12 mouse cellular contexts compared by ENCODE assay signal in the genomic region with DNA sequence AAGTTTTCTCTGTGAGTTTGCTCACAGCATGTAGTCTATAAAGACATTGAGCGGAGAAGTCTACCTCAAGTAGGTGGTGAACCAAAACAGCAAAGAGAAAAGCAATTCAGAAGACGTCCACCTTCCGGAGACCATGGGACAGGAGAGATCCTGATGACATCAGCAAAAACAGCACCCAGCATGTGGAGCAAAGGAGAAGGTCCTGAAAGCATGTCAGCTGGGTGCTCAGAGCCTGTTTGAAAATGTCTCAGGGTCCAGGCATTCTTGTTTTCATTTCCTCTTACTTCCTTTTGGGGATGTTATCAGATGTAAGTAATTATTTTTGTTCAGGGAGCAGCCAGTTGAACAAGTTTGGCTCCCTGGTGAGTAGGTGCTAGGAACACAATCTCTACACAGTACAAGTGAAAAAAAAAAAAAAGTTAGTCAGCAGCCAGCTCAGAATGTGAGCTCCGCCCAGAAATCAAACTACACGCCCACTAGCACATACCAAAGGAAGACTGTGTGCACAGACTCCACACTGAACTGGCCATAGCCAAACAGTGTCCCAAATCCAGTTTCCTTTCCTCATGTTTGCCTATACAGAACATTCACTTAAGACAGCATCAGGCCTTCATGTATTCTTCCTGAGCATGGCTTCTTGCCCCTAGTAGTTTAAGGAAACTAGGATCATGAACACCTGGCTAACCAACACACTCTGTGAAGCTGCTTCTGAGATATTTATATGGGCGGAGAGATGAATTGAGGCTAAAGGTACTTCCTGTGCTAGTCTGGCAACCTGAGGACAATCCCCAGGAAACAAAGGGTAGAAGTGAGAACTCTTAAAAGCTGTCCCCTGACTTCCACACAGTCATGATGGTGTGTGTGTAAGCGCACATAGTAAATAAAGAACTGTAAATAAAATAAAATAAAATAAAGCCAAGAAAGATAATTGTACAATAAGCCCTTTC. TPM values are rescaled to one million over a fixed set of nuclear protein-coding genes. Genes with fewer than 3 reads are reported as not detected.
DNase-seq lines count a peak whose midpoint lies in the region; ATAC-seq and TF ChIP-seq lines count a peak whose summit lies in the region.
"Had no signal": no experiment of that assay in that cellular context is flagged by ENCODE, and none has a peak within 500 bp of the region (broad histone marks: within the 10 kb centered on the region; RNA-seq: fewer than 3 reads in every experiment).

No protein-coding gene starts in this region.

- no peak for DNase-seq in lung, adult 2 months
- no peak for DNase-seq in cerebellum, adult 2 months
- no peak for DNase-seq in gastrocnemius, postnatal 4 days (ENCODE audit: low spot score in 2 of 2)
- no peak for DNase-seq in MN1 (ENCODE audit: low spot score)
- DNase-seq: adrenal gland, postnatal 14 days; cerebellum, adult 11 months; thymus, postnatal 4 days had no signal

- no peak overlapping the region for H3K4me2 ChIP-seq in lung, embryonic 15.5 days
- no peak overlapping the region for H3K4me2 ChIP-seq in lung, embryonic 16.5 days (ENCODE audit: low read depth, low read length)
- H3K4me2 ChIP-seq: hindbrain, embryonic 13.5 days had no signal

- WGBS in lung, embryonic 15.5 days, result 66% methylated on average over 7 of the region's 7 CpGs
- 71% methylated on average over 7 of the region's 7 CpGs for WGBS in lung, adult 2 months
- 67% methylated on average over 7 of the region's 7 CpGs for WGBS in lung, embryonic 16.5 days
- WGBS in cerebellum, adult 2 months, result 79% methylated on average over 7 of the region's 7 CpGs

- TF ChIP-seq CTCF in lung, adult 2 months (IDR thresholded peaks at IDR 0.05; ENCODE audit: insufficient read depth, low read length), result no peak
- no peak for TF ChIP-seq CTCF in cerebellum, adult 2 months (IDR thresholded peaks at IDR 0.05; ENCODE audit: borderline replicate concordance, insufficient read depth, low read depth, low read length)

- H3K36me3 ChIP-seq in lung, embryonic 15.5 days, result no peaks in the 10 kb centered on the region
- no peaks in the 10 kb centered on the region for H3K36me3 ChIP-seq in lung, embryonic 16.5 days (ENCODE audit: control insufficient read depth, insufficient read depth, low read length)
- H3K36me3 ChIP-seq: G1E; hindbrain, embryonic 13.5 days had no signal

- no peak overlapping the region for H3K4me3 ChIP-seq in lung, embryonic 15.5 days
- H3K4me3 ChIP-seq in lung, adult 2 months (replicated peaks; ENCODE audit: extremely low read depth, low read depth, low read length), result no peak overlapping the region
- no peak overlapping the region for H3K4me3 ChIP-seq in lung, embryonic 16.5 days (ENCODE audit: low read length)
- no peak overlapping the region for H3K4me3 ChIP-seq in cerebellum, adult 2 months (replicated peaks; ENCODE audit: insufficient read depth, low read depth, low read length)
- H3K4me3 ChIP-seq: hindbrain, embryonic 13.5 days had no signal

- H3K9ac ChIP-seq in lung, embryonic 15.5 days, result no peak overlapping the region
- H3K9ac ChIP-seq in lung, embryonic 16.5 days (ENCODE audit: low read length), result no peak overlapping the region
- H3K9ac ChIP-seq: hindbrain, embryonic 13.5 days had no signal

- peak overlapping the region; percentile 33; the same call in 1 of the 2 replicates for H3K27ac ChIP-seq in lung, embryonic 15.5 days
- H3K27ac ChIP-seq in lung, embryonic 16.5 days (ENCODE audit: low read length), result no peak overlapping the region
- no peak overlapping the region for H3K27ac ChIP-seq in cerebellum, adult 2 months (ENCODE audit: insufficient read depth, low read length)
- H3K27ac ChIP-seq: hindbrain, embryonic 13.5 days had no signal

- H3K9me3 ChIP-seq in lung, embryonic 15.5 days, result no peaks in the 10 kb centered on the region
- H3K9me3 ChIP-seq in lung, embryonic 16.5 days (ENCODE audit: control insufficient read depth, low read length), result no peaks in the 10 kb centered on the region
- H3K9me3 ChIP-seq: G1E; hindbrain, embryonic 13.5 days had no signal

- H3K4me1 ChIP-seq in lung, embryonic 15.5 days, result no peaks in the 10 kb centered on the region
- H3K4me1 ChIP-seq in lung, adult 2 months (ENCODE audit: control insufficient read depth, insufficient read depth, low read length), result no peaks in the 10 kb centered on the region
- no peaks in the 10 kb centered on the region for H3K4me1 ChIP-seq in lung, embryonic 16.5 days (replicated peaks; ENCODE audit: control insufficient read depth, insufficient read depth, low read length)
- H3K4me1 ChIP-seq in cerebellum, adult 2 months (ENCODE audit: control insufficient read depth, insufficient read depth, low read length), result no peaks in the 10 kb centered on the region
- H3K4me1 ChIP-seq: hindbrain, embryonic 13.5 days had no signal

- ATAC-seq in lung, embryonic 15.5 days (ENCODE audit: borderline replicate concordance, extremely low read depth, low FRiP score, low TSS enrichment), result peak; percentile 49; the same call in 1 of the 2 replicates
- 0 out of 2 replicates have a peak, but pooled peaks have one; percentile 14 for ATAC-seq in erythroid progenitor cell, adult 5-6 weeks (replicated peaks; ENCODE audit: low FRiP score, poor library complexity, severe bottlenecking)
- ATAC-seq in lung, embryonic 16.5 days (ENCODE audit: low read depth), result peak; percentile 84

- no peak for TF ChIP-seq POLR2A in lung, adult 2 months (IDR thresholded peaks at IDR 0.05; ENCODE audit: borderline replicate concordance, extremely low read depth, low read depth, low read length)
- TF ChIP-seq POLR2A in cerebellum, adult 2 months (IDR thresholded peaks at IDR 0.05; ENCODE audit: borderline replicate concordance, insufficient read depth, low read length), result no peak

- H3K27me3 ChIP-seq in lung, embryonic 15.5 days, result no peaks in the 10 kb centered on the region
- no peaks in the 10 kb centered on the region for H3K27me3 ChIP-seq in lung, embryonic 16.5 days (ENCODE audit: control insufficient read depth, insufficient read depth, low read depth, low read length)
- no peaks in the 10 kb centered on the region for H3K27me3 ChIP-seq in cerebellum, adult 2 months (ENCODE audit: control insufficient read depth, insufficient read depth, low read length)
- H3K27me3 ChIP-seq: hindbrain, embryonic 13.5 days had no signal

RNA-seq across cellular contexts. Expression of a gene that starts 23.4 kb away (rescaled TPM):
- polyA plus RNA-seq in lung, embryonic 15.5 days (2015; fragmentation: Nextera tagmentation; extraction: Ambion mirVana), result 58.0 and 65.3 TPM in 2 replicates
- polyA plus RNA-seq in lung, adult 2 months (2012; rRNA removed), result 0.71 and 1.7 TPM in 2 replicates
- total RNA-seq in erythroid progenitor cell, adult 5-6 weeks (2015; ENCODE audit: low replicate concordance), result 10.5 and 13.0 TPM in 2 replicates
- total RNA-seq in erythroid progenitor cell, adult 5-6 weeks (2017; ENCODE audit: low replicate concordance), result 4.1 and 11.6 TPM in 2 replicates
- 50.3 and 62.1 TPM in 2 replicates for polyA plus RNA-seq in lung, embryonic 16.5 days (2015; fragmentation: Nextera tagmentation; extraction: Ambion mirVana)
- polyA plus RNA-seq in cerebellum, adult 2 months (2012; rRNA removed), result 9.6 and 10.9 TPM in 2 replicates
- total RNA-seq in gastrocnemius, postnatal 4 days (2021), result 10 to 100 TPM; 11.9 to 12.5 TPM
- total RNA-seq: G1E had no signal
- polyA plus RNA-seq: G1E had no signal

RNA-seq across cellular contexts. Expression of a gene that starts 37.0 kb away (rescaled TPM):
- polyA plus RNA-seq in lung, embryonic 15.5 days (2015; fragmentation: Nextera tagmentation; extraction: Ambion mirVana), result 0.98 and 2.1 TPM in 2 replicates
- polyA plus RNA-seq in lung, adult 2 months (2012; rRNA removed), result 0.45 and 0.71 TPM in 2 replicates
- total RNA-seq in erythroid progenitor cell, adult 5-6 weeks (2015; ENCODE audit: low replicate concordance), result not detected in 2 replicates
- 1.9 TPM in 1 of 2 replicates, not detected in the other for total RNA-seq in erythroid progenitor cell, adult 5-6 weeks (2017; ENCODE audit: low replicate concordance)
- polyA plus RNA-seq in lung, embryonic 16.5 days (2015; fragmentation: Nextera tagmentation; extraction: Ambion mirVana), result 1.1 and 2.1 TPM in 2 replicates
- polyA plus RNA-seq in cerebellum, adult 2 months (2012; rRNA removed), result 0.46 and 0.68 TPM in 2 replicates
- total RNA-seq in gastrocnemius, postnatal 4 days (2021), result 1 to 10 TPM in 1 of 2 experiments, under 1 TPM in 1; 0.41 to 1.5 TPM
- polyA plus RNA-seq: G1E had no signal

Comparison
In these comparisons a context has a peak if more than half of its experiments do, and no peak if none do; other contexts are left out.
1. ATAC-seq: peak in every context shown above with its lines; median percentile 84 in lung, embryonic 16.5 days; 49 in lung, embryonic 15.5 days; 14 in erythroid progenitor cell, adult 5-6 weeks.